Mouse (Mus musculus): ENCODE results near the gene Lbx2.

Gene Lbx2

GRCm38 (mm10) chr6:83136291-83136880, 50.2 kb downstream of the Lbx2 start:
- DNase-seq = peak; percentile 19

GRCm38 (mm10) chr6:83136881-83137575, 50.9 kb downstream of the Lbx2 start:
- peak; percentile 91 for DNase-seq

GRCm38 (mm10) chr6:83137576-83137950, 51.4 kb downstream of the Lbx2 start:
- peak; percentile 94 for DNase-seq
